Mouse (Mus musculus): ENCODE results near the gene Cntn6. TPM values are rescaled to one million over a fixed set of nuclear protein-coding genes. Genes with fewer than 3 reads are reported as not detected.

Cntn6 gene
- polyA plus RNA-seq, 1 experiment from 2014 or later, result 0.73 TPM

DNA sequence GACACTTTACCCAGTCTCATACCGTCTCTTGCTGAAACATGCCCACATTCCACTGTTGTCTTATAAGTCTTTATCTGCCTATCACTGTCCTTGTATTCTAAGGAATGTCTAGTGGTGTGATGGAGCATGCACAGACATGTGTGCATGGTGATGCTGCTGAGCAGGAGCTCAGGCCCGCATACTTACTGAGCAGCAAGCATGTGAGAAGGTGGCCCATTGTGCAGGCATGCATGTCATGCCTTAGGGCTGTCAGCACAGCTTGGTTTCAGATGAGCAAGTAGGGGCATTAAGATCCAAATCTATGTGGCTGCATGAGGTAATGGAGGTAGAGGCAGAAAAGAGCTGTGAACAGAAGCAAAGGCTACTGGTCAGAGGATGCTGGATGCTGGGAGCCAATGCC, 323.0 kb downstream of the Cntn6 start:
- ATAC-seq (replicated peaks; ENCODE audit: low FRiP score, low TSS enrichment, low read depth) (no peak), DNase-seq (ENCODE audit: low spot score) (no peak)
- Histone ChIP-seq H3K4me3 (ENCODE audit: low read depth, low read length) (no peak overlapping the region), H3K9me3 (ENCODE audit: control insufficient read depth, low read length) (no peaks in the 10 kb centered on the region), H3K27ac (ENCODE audit: low read depth) (no peak overlapping the region), H3K4me2 (ENCODE audit: low read length) (no peak overlapping the region), H3K27me3 (replicated peaks; ENCODE audit: control insufficient read depth, insufficient read depth, low read length) (no peaks in the 10 kb centered on the region), H3K36me3 (ENCODE audit: control insufficient read depth, insufficient read depth, low read length) (no peaks in the 10 kb centered on the region), H3K4me1 (replicated peaks; ENCODE audit: control insufficient read depth, insufficient read depth, low read length) (no peaks in the 10 kb centered on the region), H3K9ac (ENCODE audit: low read length) (no peak overlapping the region)
- WGBS, result 88% methylated on average over 2 of the region's 2 CpGs

DNA sequence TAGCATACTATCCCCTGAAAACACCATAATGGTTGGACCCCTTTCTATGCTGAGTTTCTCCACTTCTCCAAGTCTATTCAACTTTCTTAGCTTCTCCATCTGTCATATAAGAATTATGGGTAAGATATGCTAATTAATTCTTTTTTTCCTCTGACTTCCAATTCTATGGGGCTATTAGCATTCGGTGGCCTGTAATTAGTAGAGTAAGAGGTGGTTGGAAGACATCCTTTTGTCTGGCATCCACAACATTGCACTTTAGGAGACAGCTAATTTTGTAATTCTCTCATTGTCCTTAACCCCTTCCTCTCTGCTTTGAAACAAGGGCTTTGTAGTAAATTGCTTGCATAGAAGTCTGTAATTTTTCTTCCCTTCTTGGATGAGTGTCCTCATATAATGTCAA, 387.1 kb downstream of the Cntn6 start:
- no peaks in the 10 kb centered on the region for H3K4me1 ChIP-seq (replicated peaks; ENCODE audit: control insufficient read depth, insufficient read depth, low read length)
- H3K27ac ChIP-seq (ENCODE audit: low read depth), result no peak overlapping the region
- H3K4me2 ChIP-seq (ENCODE audit: low read length), result no peak overlapping the region
- 73% methylated on average over 1 of the region's 1 CpGs for WGBS
- no peaks in the 10 kb centered on the region for H3K36me3 ChIP-seq (ENCODE audit: control insufficient read depth, insufficient read depth, low read length)
- no peak overlapping the region for H3K4me3 ChIP-seq (ENCODE audit: low read depth, low read length)
- H3K9me3 ChIP-seq (ENCODE audit: control insufficient read depth, low read length), result no peaks in the 10 kb centered on the region
- no peaks in the 10 kb centered on the region for H3K27me3 ChIP-seq (replicated peaks; ENCODE audit: control insufficient read depth, insufficient read depth, low read length)
- H3K9ac ChIP-seq (ENCODE audit: low read length), result no peak overlapping the region
- ATAC-seq (replicated peaks; ENCODE audit: low FRiP score, low TSS enrichment, low read depth) (no peak), DNase-seq (ENCODE audit: low spot score) (no peak)

DNA sequence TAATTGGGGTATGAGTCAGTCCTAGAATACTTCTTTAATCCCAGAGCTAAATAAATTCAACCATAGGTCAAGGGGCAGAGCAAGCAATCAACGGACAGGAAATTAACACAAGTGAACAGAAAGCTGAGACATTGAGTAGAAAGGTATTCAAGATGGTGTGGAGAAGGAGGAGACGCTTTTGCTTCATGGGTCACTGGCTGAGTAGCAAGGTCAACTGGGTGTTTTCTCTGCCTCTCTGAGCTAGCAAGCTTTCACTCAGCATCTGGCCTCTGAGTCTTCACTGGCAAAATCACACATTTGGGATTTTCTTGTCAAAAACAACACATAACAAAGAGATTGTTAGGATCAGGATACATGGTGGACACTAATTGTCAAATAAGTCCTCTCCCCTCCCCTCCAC, 391.4 kb downstream of the Cntn6 start:
- Histone ChIP-seq H3K4me1 (replicated peaks; ENCODE audit: control insufficient read depth, insufficient read depth, low read length) (no peaks in the 10 kb centered on the region), H3K9me3 (ENCODE audit: control insufficient read depth, low read length) (no peaks in the 10 kb centered on the region), H3K27me3 (replicated peaks; ENCODE audit: control insufficient read depth, insufficient read depth, low read length) (no peaks in the 10 kb centered on the region), H3K9ac (ENCODE audit: low read length) (no peak overlapping the region), H3K36me3 (ENCODE audit: control insufficient read depth, insufficient read depth, low read length) (no peaks in the 10 kb centered on the region), H3K27ac (ENCODE audit: low read depth) (no peak overlapping the region), H3K4me3 (ENCODE audit: low read depth, low read length) (no peak overlapping the region), H3K4me2 (ENCODE audit: low read length) (no peak overlapping the region)
- ATAC-seq (replicated peaks; ENCODE audit: low FRiP score, low TSS enrichment, low read depth) (no peak), DNase-seq (ENCODE audit: low spot score) (no peak)
- 74% methylated on average over 2 of the region's 2 CpGs for WGBS

DNA sequence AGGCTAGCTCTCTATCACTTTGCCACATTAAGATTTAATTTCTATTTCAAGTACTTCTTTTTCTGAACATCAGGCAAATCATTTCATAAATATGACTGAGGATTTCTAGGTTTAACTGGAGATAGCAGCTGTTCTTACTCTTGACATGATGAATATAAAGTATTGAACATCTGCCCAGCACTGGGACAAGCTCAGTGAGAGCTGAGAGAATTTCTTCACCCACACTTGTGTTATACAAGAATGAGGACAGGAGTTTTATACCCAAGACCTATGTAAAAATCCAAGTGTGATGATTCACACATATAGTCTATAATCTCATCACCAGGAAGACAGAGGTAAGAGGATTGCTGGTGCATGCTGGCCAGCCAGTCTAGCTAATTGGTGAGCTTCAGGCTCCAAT, 393.2 kb downstream of the Cntn6 start:
- DNase-seq (ENCODE audit: low spot score), result no peak
- no peak overlapping the region for H3K4me3 ChIP-seq (ENCODE audit: low read depth, low read length)
- no peak overlapping the region for H3K27ac ChIP-seq (ENCODE audit: low read depth)
- H3K36me3 ChIP-seq (ENCODE audit: control insufficient read depth, insufficient read depth, low read length), result no peaks in the 10 kb centered on the region
- no peaks in the 10 kb centered on the region for H3K4me1 ChIP-seq (replicated peaks; ENCODE audit: control insufficient read depth, insufficient read depth, low read length)
- H3K27me3 ChIP-seq (replicated peaks; ENCODE audit: control insufficient read depth, insufficient read depth, low read length), result no peaks in the 10 kb centered on the region
- H3K4me2 ChIP-seq (ENCODE audit: low read length), result no peak overlapping the region
- no peaks in the 10 kb centered on the region for H3K9me3 ChIP-seq (ENCODE audit: control insufficient read depth, low read length)
- no peak overlapping the region for H3K9ac ChIP-seq (ENCODE audit: low read length)
- no peak for ATAC-seq (replicated peaks; ENCODE audit: low FRiP score, low TSS enrichment, low read depth)

DNA sequence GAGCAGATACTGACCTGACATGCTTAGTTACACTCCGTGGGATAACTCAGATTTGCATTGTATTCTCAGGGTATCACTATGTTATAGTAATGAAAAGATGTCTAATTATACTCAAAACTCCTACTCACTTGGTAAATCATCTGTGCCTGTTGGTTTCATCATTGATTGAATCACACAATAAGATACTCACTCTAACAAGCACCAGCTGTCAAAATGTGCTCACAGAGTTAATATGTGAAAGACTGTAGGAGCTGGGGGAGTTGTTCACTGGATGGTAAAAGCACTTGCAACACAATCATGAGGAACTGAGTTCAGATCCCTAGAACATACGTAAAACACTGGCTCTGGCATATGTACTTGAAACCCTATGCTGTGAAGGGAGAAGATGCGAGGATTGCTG, 398.5 kb downstream of the Cntn6 start:
- Histone ChIP-seq H3K4me2 (ENCODE audit: low read length) (no peak overlapping the region), H3K9me3 (ENCODE audit: control insufficient read depth, low read length) (no peaks in the 10 kb centered on the region), H3K4me3 (ENCODE audit: low read depth, low read length) (no peak overlapping the region), H3K9ac (ENCODE audit: low read length) (no peak overlapping the region), H3K27me3 (replicated peaks; ENCODE audit: control insufficient read depth, insufficient read depth, low read length) (no peaks in the 10 kb centered on the region), H3K27ac (ENCODE audit: low read depth) (no peak overlapping the region), H3K36me3 (ENCODE audit: control insufficient read depth, insufficient read depth, low read length) (no peaks in the 10 kb centered on the region), H3K4me1 (replicated peaks; ENCODE audit: control insufficient read depth, insufficient read depth, low read length) (no peaks in the 10 kb centered on the region)
- DNase-seq (ENCODE audit: low spot score) (no peak), ATAC-seq (replicated peaks; ENCODE audit: low FRiP score, low TSS enrichment, low read depth) (no peak)
- 84% methylated on average over 3 of the region's 3 CpGs for WGBS

All from intestine, embryonic 14.5 days (tissue).